Mouse (Mus musculus) cerebellum, adult 8-10 months (tissue): ENCODE data around the gene Kcnq2.

Experiments
- DNase-seq: peaks from one replicate; pipeline ENCODE4 v3.0.0; 2022

Kcnq2 gene

GRCm38 (mm10) chr2:181090123-181090522, 45.0 kb downstream of the Kcnq2 start:
- no peak for DNase-seq

- DNase-seq: no peak
These were observed 50.1 kb downstream of the Kcnq2 start for GRCm38 (mm10) chr2:181084997-181085396.

- DNase-seq: no peak
These were observed 51.2 kb downstream of the Kcnq2 start for GRCm38 (mm10) chr2:181083945-181084344.

- no peak for DNase-seq
These were observed 54.2 kb downstream of the Kcnq2 start for GRCm38 (mm10) chr2:181080886-181081285.

GRCm38 (mm10) chr2:181079518-181079917, 55.6 kb downstream of the Kcnq2 start:
- no peak for DNase-seq

- DNase-seq: no peak
These were observed 56.2 kb downstream of the Kcnq2 start for GRCm38 (mm10) chr2:181078908-181079307.

- no peak for DNase-seq
These were observed 59.6 kb downstream of the Kcnq2 start for GRCm38 (mm10) chr2:181075501-181075900.

- no peak for DNase-seq
These were observed 62.7 kb downstream of the Kcnq2 start for GRCm38 (mm10) chr2:181072403-181072714.

- peak; percentile 88 for DNase-seq
These were observed 63.2 kb downstream of the Kcnq2 start for GRCm38 (mm10) chr2:181071706-181072402.

- no peak for DNase-seq
These were observed 65.0 kb downstream of the Kcnq2 start for GRCm38 (mm10) chr2:181070136-181070535.

- no peak for DNase-seq
These were observed 66.6 kb downstream of the Kcnq2 start for GRCm38 (mm10) chr2:181068499-181068898.

- DNase-seq: no peak
These were observed 69.3 kb downstream of the Kcnq2 start for GRCm38 (mm10) chr2:181065827-181066226.

GRCm38 (mm10) chr2:181060127-181060526, 75.0 kb downstream of the Kcnq2 start:
- DNase-seq: peak; percentile 86

GRCm38 (mm10) chr2:181058193-181058592, 76.9 kb downstream of the Kcnq2 start:
- DNase-seq: no peak

- no peak for DNase-seq
These were observed 77.8 kb downstream of the Kcnq2 start for GRCm38 (mm10) chr2:181057341-181057740.

GRCm38 (mm10) chr2:181052171-181052570, 82.9 kb downstream of the Kcnq2 start:
- DNase-seq: peak; percentile 41

- DNase-seq: no peak
These were observed 86.1 kb downstream of the Kcnq2 start for GRCm38 (mm10) chr2:181048986-181049385.

- DNase-seq: peak; percentile 46
These were observed 86.7 kb downstream of the Kcnq2 start for GRCm38 (mm10) chr2:181048252-181048945.

GRCm38 (mm10) chr2:181044001-181044400, 91.1 kb downstream of the Kcnq2 start:
- DNase-seq: no peak

GRCm38 (mm10) chr2:181043437-181043836, 91.7 kb downstream of the Kcnq2 start, which contains the start of gene Chrna4:
Gene Chrna4 (minus strand): TSS chr2:181043546.
- DNase-seq: no peak

GRCm38 (mm10) chr2:181042376-181042775, 92.7 kb downstream of the Kcnq2 start:
- DNase-seq: no peak

- no peak for DNase-seq
These were observed 93.2 kb downstream of the Kcnq2 start for GRCm38 (mm10) chr2:181041941-181042340.

GRCm38 (mm10) chr2:181039356-181039680, 95.8 kb downstream of the Kcnq2 start:
- no peak for DNase-seq

- no peak for DNase-seq
These were observed 96.3 kb downstream of the Kcnq2 start for GRCm38 (mm10) chr2:181038644-181039355.
